Mouse (Mus musculus) thymus, adult 2 months (tissue): ENCODE results near the gene Dpf3. TPM values are rescaled to one million over a fixed set of nuclear protein-coding genes. Genes with fewer than 3 reads are reported as not detected.

ENCODE experiments used
- DNase-seq: peaks from one replicate; pipeline ENCODE4 v3.0.0; 2021
- H3K27ac ChIP-seq: fragments of 200-500 bp; 2 replicates; pipeline ENCODE4 v1.5.1; 2012; ENCODE audit warnings: low read length, control low read depth; ENCODE audit not compliant: control insufficient read depth, insufficient read depth
- H3K27me3 ChIP-seq: fragments of 200-500 bp; 2 replicates; pipeline ENCODE4 v1.6.1; 2012; ENCODE audit warnings: mild to moderate bottlenecking, low read length, moderate library complexity, mixed read lengths; ENCODE audit not compliant: control insufficient read depth, insufficient read depth
- H3K36me3 ChIP-seq: fragments of 200-500 bp; 2 replicates; pipeline ENCODE4 v1.6.1; 2012; ENCODE audit warnings: mild to moderate bottlenecking, low read length, moderate library complexity; ENCODE audit not compliant: control insufficient read depth, insufficient read depth
- H3K4me1 ChIP-seq: fragments of 200-500 bp; replicated peaks from 2 replicates; pipeline ENCODE4 v1.6.1; 2012; ENCODE audit warnings: low read length; ENCODE audit not compliant: control insufficient read depth, insufficient read depth
- H3K4me3 ChIP-seq: fragments of 200-500 bp; 2 replicates; pipeline ENCODE4 v1.5.1; 2012; ENCODE audit warnings: mild to moderate bottlenecking, low read length, control low read depth, moderate library complexity; ENCODE audit not compliant: control insufficient read depth, insufficient read depth
- CTCF ChIP-seq: fragments of 200-500 bp; IDR thresholded peaks from 2 replicates; pipeline ENCODE4 v1.5.1; 2012; ENCODE audit warnings: mild to moderate bottlenecking, control low read depth, low read length, moderate library complexity, borderline replicate concordance; ENCODE audit not compliant: control insufficient read depth, poor library complexity, insufficient read depth; ENCODE audit errors: extremely low read depth
- POLR2A ChIP-seq: fragments of 200-500 bp; IDR thresholded peaks from 2 replicates; pipeline ENCODE4 v1.6.1; 2012; ENCODE audit warnings: mild to moderate bottlenecking, low read length, control low read depth, moderate library complexity; ENCODE audit not compliant: control insufficient read depth, poor library complexity, insufficient read depth; ENCODE audit errors: extremely low read depth
- WGBS: fragments of 180-500 bp; shearing (Covaris S2); methylation state at CpG from one replicate; pipeline ENCODE4 v1.1.7; 2018; 5-methylcytosine and 5-hydroxymethylcytosine counted together
- polyA plus RNA-seq: library from polyadenylated mRNA; depleted of rRNA; stranded (reverse); fragments of >200 nt; gene quantifications from 2 replicates; pipeline ENCODE4 v1.2.3, GENCODE M21; 2012

The Dpf3 gene
- polyA plus RNA-seq, 1 experiment = 0.65 TPM

GRCm38 (mm10) chr12:83479140-83479539 is 8.4 kb downstream of the Dpf3 start:
- WGBS = 95% methylated on average over 1 of the region's 1 CpGs
- no peak for DNase-seq
- Histone ChIP-seq H3K27me3 (no peaks in the 10 kb centered on the region; the same call in 1 of the 2 replicates), H3K36me3 (no peaks in the 10 kb centered on the region), H3K27ac (no peak overlapping the region), H3K4me1 (no peaks in the 10 kb centered on the region), H3K4me3 (no peak overlapping the region)
- TF ChIP-seq CTCF = no peak
- TF ChIP-seq POLR2A = no peak

GRCm38 (mm10) chr12:83476277-83476676 is 11.2 kb downstream of the Dpf3 start:
- TF ChIP-seq POLR2A (no peak), CTCF (no peak)
- 93% methylated on average over 10 of the region's 10 CpGs for whole genome bisulfite sequencing
- no peaks in the 10 kb centered on the region; the same call in 1 of the 2 replicates for H3K4me1 ChIP-seq

GRCm38 (mm10) chr12:83475419-83475818 is 12.1 kb downstream of the Dpf3 start:
- Histone ChIP-seq H3K36me3 (no peaks in the 10 kb centered on the region), H3K4me3 (no peak overlapping the region), H3K27ac (no peak overlapping the region), H3K27me3 (no peaks in the 10 kb centered on the region; the same call in 1 of the 2 replicates), H3K4me1 (no peaks in the 10 kb centered on the region; the same call in 1 of the 2 replicates)
- 90% methylated on average over 6 of the region's 6 CpGs for WGBS
- no peak for DNase-seq
- no peak for TF ChIP-seq POLR2A
- TF ChIP-seq CTCF = no peak

More at GRCm38 (mm10) chr12:83476277-83476676, 11.2 kb downstream of the Dpf3 start:
- H3K27ac ChIP-seq = no peak overlapping the region
- H3K27me3 ChIP-seq = no peaks in the 10 kb centered on the region; the same call in 1 of the 2 replicates
- no peaks in the 10 kb centered on the region for H3K36me3 ChIP-seq
- no peak for DNase-seq
- H3K4me3 ChIP-seq = no peak overlapping the region

GRCm38 (mm10) chr12:83473987-83474600 is 13.4 kb downstream of the Dpf3 start:
- no peak for DNase-seq
- H3K4me1 ChIP-seq = no peaks in the 10 kb centered on the region; the same call in 1 of the 2 replicates
- H3K36me3 ChIP-seq = no peaks in the 10 kb centered on the region
- no peak overlapping the region for H3K4me3 ChIP-seq
- WGBS = 55% methylated on average over 5 of the region's 5 CpGs
- no peak overlapping the region for H3K27ac ChIP-seq
- TF ChIP-seq CTCF (no peak), POLR2A (no peak)
- H3K27me3 ChIP-seq = no peaks in the 10 kb centered on the region

GRCm38 (mm10) chr12:83471760-83472159 is 15.8 kb downstream of the Dpf3 start:
- DNase-seq = no peak

GRCm38 (mm10) chr12:83470085-83470484 is 17.4 kb downstream of the Dpf3 start:
- Histone ChIP-seq H3K27ac (no peak overlapping the region), H3K36me3 (no peaks in the 10 kb centered on the region), H3K4me1 (no peaks in the 10 kb centered on the region; the same call in 1 of the 2 replicates), H3K4me3 (no peak overlapping the region), H3K27me3 (no peaks in the 10 kb centered on the region)
- 83% methylated on average over 9 of the region's 9 CpGs for WGBS
- DNase-seq = no peak
- TF ChIP-seq POLR2A (no peak), CTCF (no peak)

More at GRCm38 (mm10) chr12:83471760-83472159, 15.8 kb downstream of the Dpf3 start:
- TF ChIP-seq POLR2A = no peak
- no peak for TF ChIP-seq CTCF
- no peaks in the 10 kb centered on the region; the same call in 1 of the 2 replicates for H3K4me1 ChIP-seq
- 84% methylated on average over 7 of the region's 7 CpGs for WGBS
- H3K4me3 ChIP-seq = no peak overlapping the region
- H3K27me3 ChIP-seq = no peaks in the 10 kb centered on the region
- no peak overlapping the region for H3K27ac ChIP-seq
- H3K36me3 ChIP-seq = no peaks in the 10 kb centered on the region
